Mouse (Mus musculus): ENCODE measurements at regions not wholly inside any gene's neighbourhood (a gene's known extent, or its start where the extent isn't known, plus 50 kb on each side); places are given as distances from the start of the nearest gene placed in this dataset.

GRCm38 (mm10) chr11:63376311-63376710 lies 247.5 kb downstream of the Pmp22 start:
- no peak for DNase-seq (ENCODE audit: low spot score in 2 of 2)
- intact Hi-C loops (cut with DNase I) = no loop called here

- intact Hi-C loops (cut with DNase I) = no loop called here
- no peak for DNase-seq (ENCODE audit: low spot score in 2 of 2)
Measured at GRCm38 (mm10) chr11:63376991-63377390, 248.2 kb downstream of the Pmp22 start.

- intact Hi-C loops (cut with DNase I) = no loop called here
- DNase-seq (ENCODE audit: low spot score in 2 of 2) = no peak
Measured at GRCm38 (mm10) chr11:63388247-63388646, 259.5 kb downstream of the Pmp22 start.

- DNase-seq (ENCODE audit: low spot score in 2 of 2) = peak in 1 of 2 experiments; percentile 5
Measured at GRCm38 (mm10) chr11:63391478-63391877, 262.7 kb downstream of the Pmp22 start.

GRCm38 (mm10) chr11:63392378-63392777 lies 263.6 kb downstream of the Pmp22 start:
- intact Hi-C loops (cut with DNase I) = loop anchor here (5.0 to 10.0 kb wide), 2 partner anchors 180 to 488 kb away; no protein-coding TSS in a partner anchor

More at GRCm38 (mm10) chr11:63391478-63391877, 262.7 kb downstream of the Pmp22 start:
- intact Hi-C loops (cut with DNase I) = loop anchor here (2.0 to 10.0 kb wide), 3 partner anchors 127 to 487 kb away; no protein-coding TSS in a partner anchor

GRCm38 (mm10) chr11:63394201-63394600 lies 265.4 kb downstream of the Pmp22 start:
- intact Hi-C loops (cut with DNase I) = loop anchor here (5.0 to 10.0 kb wide), 2 partner anchors 182 to 489 kb away; no protein-coding TSS in a partner anchor

More at GRCm38 (mm10) chr11:63392378-63392777, 263.6 kb downstream of the Pmp22 start:
- DNase-seq (ENCODE audit: low spot score in 2 of 2) = peak in 1 of 2 experiments; percentile 10

GRCm38 (mm10) chr11:63396386-63396785 lies 267.6 kb downstream of the Pmp22 start:
- DNase-seq (ENCODE audit: low spot score in 2 of 2) = no peak
- intact Hi-C loops (cut with DNase I) = loop anchor here (10.0 kb wide), 1 partner anchor 492 kb away; no protein-coding TSS in a partner anchor

More at GRCm38 (mm10) chr11:63394201-63394600, 265.4 kb downstream of the Pmp22 start:
- no peak for DNase-seq (ENCODE audit: low spot score in 2 of 2)

- DNase-seq (ENCODE audit: low spot score in 2 of 2) = no peak
- intact Hi-C loops (cut with DNase I) = loop anchor here (5.0 kb wide), 3 partner anchors 390 to 1315 kb away; partner anchors contain the start of genes F930015N05Rik and Hs3st3a1
Measured at GRCm38 (mm10) chr11:63402741-63403140, 274.0 kb downstream of the Pmp22 start.

- intact Hi-C loops (cut with DNase I) = loop anchor here (2.0 to 5.0 kb wide), 5 partner anchors 388 to 1564 kb away; partner anchors contain the start of genes F930015N05Rik and Hs3st3a1
Measured at GRCm38 (mm10) chr11:63404719-63405118, 275.9 kb downstream of the Pmp22 start.

GRCm38 (mm10) chr11:63409431-63409830 lies 280.6 kb downstream of the Pmp22 start:
- no peak for DNase-seq (ENCODE audit: low spot score in 2 of 2)
- intact Hi-C loops (cut with DNase I) = no loop called here

More at GRCm38 (mm10) chr11:63404719-63405118, 275.9 kb downstream of the Pmp22 start:
- DNase-seq (ENCODE audit: low spot score in 2 of 2) = peak; percentile 67 to 70

- intact Hi-C loops (cut with DNase I) = no loop called here
- DNase-seq (ENCODE audit: low spot score in 2 of 2) = no peak
Measured at GRCm38 (mm10) chr11:63410921-63411320, 282.1 kb downstream of the Pmp22 start.

GRCm38 (mm10) chr11:63412364-63412991 lies 283.7 kb downstream of the Pmp22 start:
- intact Hi-C loops (cut with DNase I) = no loop called here
- DNase-seq (ENCODE audit: low spot score in 2 of 2) = no peak

- intact Hi-C loops (cut with DNase I) = no loop called here
- no peak for DNase-seq (ENCODE audit: low spot score in 2 of 2)
Measured at GRCm38 (mm10) chr11:63413106-63413505, 284.3 kb downstream of the Pmp22 start.

GRCm38 (mm10) chr11:63413621-63414020 lies 284.8 kb downstream of the Pmp22 start:
- no peak for DNase-seq (ENCODE audit: low spot score in 2 of 2)
- intact Hi-C loops (cut with DNase I) = no loop called here

- intact Hi-C loops (cut with DNase I) = no loop called here
- no peak for DNase-seq (ENCODE audit: low spot score in 2 of 2)
Measured at GRCm38 (mm10) chr11:63418042-63418776, 289.4 kb downstream of the Pmp22 start.

GRCm38 (mm10) chr11:63420341-63420740 lies 291.6 kb downstream of the Pmp22 start:
- no peak for DNase-seq (ENCODE audit: low spot score in 2 of 2)
- intact Hi-C loops (cut with DNase I) = no loop called here

- intact Hi-C loops (cut with DNase I) = no loop called here
- DNase-seq (ENCODE audit: low spot score in 2 of 2) = no peak
Measured at GRCm38 (mm10) chr11:63422069-63422468, 293.3 kb downstream of the Pmp22 start.

GRCm38 (mm10) chr11:63424319-63424718 lies 295.5 kb downstream of the Pmp22 start:
- DNase-seq (ENCODE audit: low spot score in 2 of 2) = no peak
- intact Hi-C loops (cut with DNase I) = no loop called here

GRCm38 (mm10) chr11:63425741-63426140 lies 297.0 kb downstream of the Pmp22 start:
- intact Hi-C loops (cut with DNase I) = no loop called here
- DNase-seq (ENCODE audit: low spot score in 2 of 2) = no peak

GRCm38 (mm10) chr11:63453786-63454185 lies 325.0 kb downstream of the Pmp22 start:
- intact Hi-C loops (cut with DNase I) = no loop called here
- no peak for DNase-seq (ENCODE audit: low spot score in 2 of 2)
